Mouse (Mus musculus): ENCODE results near the gene Ldb2. TPM values are rescaled to one million over a fixed set of nuclear protein-coding genes. Genes with fewer than 3 reads are reported as not detected.

Gene Ldb2
- total and polyA plus RNA-seq, 3 experiments = not detected

DNA sequence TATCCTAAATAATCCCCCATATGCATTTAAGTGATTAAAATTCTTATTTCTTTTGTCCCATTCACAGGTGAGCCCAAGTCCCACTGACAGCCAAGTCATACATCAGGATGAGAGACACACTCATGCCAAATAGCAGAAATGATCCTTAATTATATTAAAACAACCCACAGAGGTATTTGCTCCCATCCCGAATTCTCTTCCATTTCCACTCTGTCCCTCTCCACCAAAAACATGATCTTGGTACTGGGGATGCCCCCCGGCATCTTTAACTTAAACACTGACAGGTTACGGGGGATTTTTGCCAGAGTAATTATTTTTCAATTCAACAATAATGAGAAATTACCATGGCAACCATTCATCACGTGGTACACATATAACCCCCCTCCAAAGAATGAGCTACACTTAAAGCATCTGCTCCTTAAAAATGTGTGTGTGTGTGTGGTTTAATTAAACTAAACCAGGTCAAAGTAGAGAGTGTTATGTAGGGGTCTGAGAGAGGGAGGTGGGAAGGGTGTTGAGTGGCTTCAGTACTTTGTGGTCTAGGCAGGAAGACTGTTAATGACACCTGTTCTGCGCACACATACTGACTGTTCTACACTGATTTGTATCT lies 123.2 kb downstream of the Ldb2 start:
- no peak for DNase-seq (ENCODE audit: low read depth, low spot score)
- Histone ChIP-seq H3K9ac (ENCODE audit: control insufficient read depth, low read depth, low read length, poor library complexity, severe bottlenecking) (no peak overlapping the region), H3K9me3 (replicated peaks; ENCODE audit: insufficient read depth, low read length) (no peaks in the 10 kb centered on the region), H3K27ac (ENCODE audit: control insufficient read depth, low read depth, low read length) (no peak overlapping the region), H3K36me3 (ENCODE audit: control insufficient read depth in 1 of 2, insufficient read depth in 2 of 2, low read length in 2 of 2) (no peaks in the 10 kb centered on the region), H3K4me3 (ENCODE audit: control insufficient read depth in 1 of 2, insufficient read depth in 1 of 2, low read depth in 2 of 2, low read length in 2 of 2) (no peak overlapping the region), H3K27me3 (ENCODE audit: control insufficient read depth in 1 of 2, insufficient read depth in 2 of 2, low read length in 2 of 2) (no peaks in the 10 kb centered on the region), H3K79me2 (ENCODE audit: control insufficient read depth, insufficient read depth, low read length, poor library complexity) (no peaks in the 10 kb centered on the region), H3K4me1 (ENCODE audit: control insufficient read depth in 1 of 2, insufficient read depth in 2 of 2, low read length in 2 of 2) (no peaks in the 10 kb centered on the region)
- TF ChIP-seq TAL1 (IDR thresholded peaks at IDR 0.05; ENCODE audit: low read length) (no peak), E2F4 (IDR thresholded peaks at IDR 0.05; ENCODE audit: borderline replicate concordance, low read depth, low read length) (no peak), POLR2A (IDR thresholded peaks at IDR 0.05; ENCODE audit: control insufficient read depth in 1 of 2, insufficient read depth in 1 of 2, low read depth in 1 of 2, low read length in 2 of 2, poor library complexity in 1 of 2) (no peak), ZNF384 (IDR thresholded peaks at IDR 0.05; ENCODE audit: low read depth, low read length) (no peak), ETS1 (IDR thresholded peaks at IDR 0.05; ENCODE audit: low read depth, low read length) (no peak), ELF1 (IDR thresholded peaks at IDR 0.05; ENCODE audit: low read depth, low read length) (no peak), CTCF (IDR thresholded peaks at IDR 0.05 in 2 of 3, conservative IDR thresholded peaks at IDR 0.05 in 1 of 3; ENCODE audit: control insufficient read depth in 1 of 3, insufficient read depth in 1 of 3, low read depth in 2 of 3, low read length in 3 of 3, poor library complexity in 1 of 3, severe bottlenecking in 1 of 3) (no peak), BHLHE40 (IDR thresholded peaks at IDR 0.05; ENCODE audit: borderline replicate concordance, low read depth, low read length) (no peak), NELFE (IDR thresholded peaks at IDR 0.05; ENCODE audit: low read depth, low read length) (no peak), SMC3 (IDR thresholded peaks at IDR 0.05; ENCODE audit: low read depth, low read length) (no peak), RAD21 (IDR thresholded peaks at IDR 0.05; ENCODE audit: low read depth, low read length) (no peak), CHD1 (IDR thresholded peaks at IDR 0.05; ENCODE audit: low read depth, low read length) (no peak), ZC3H11A (IDR thresholded peaks at IDR 0.05; ENCODE audit: low read depth, low read length) (no peak), USF2 (IDR thresholded peaks at IDR 0.05; ENCODE audit: borderline replicate concordance in 1 of 2, insufficient read depth in 1 of 2, low read depth in 1 of 2, low read length in 2 of 2) (no peak), POLR2AphosphoS5 (IDR thresholded peaks at IDR 0.05; ENCODE audit: borderline replicate concordance, low read depth, low read length) (no peak), MYC (IDR thresholded peaks at IDR 0.05; ENCODE audit: low read depth, low read length) (no peak), MAFK (IDR thresholded peaks at IDR 0.05; ENCODE audit: borderline replicate concordance, low read depth, low read length) (no peak), MAX (IDR thresholded peaks at IDR 0.05; ENCODE audit: low read length) (no peak), MEF2A (IDR thresholded peaks at IDR 0.05; ENCODE audit: extremely low read depth, insufficient replicate concordance, low read depth, low read length, poor library complexity, severe bottlenecking) (no peak)

DNA sequence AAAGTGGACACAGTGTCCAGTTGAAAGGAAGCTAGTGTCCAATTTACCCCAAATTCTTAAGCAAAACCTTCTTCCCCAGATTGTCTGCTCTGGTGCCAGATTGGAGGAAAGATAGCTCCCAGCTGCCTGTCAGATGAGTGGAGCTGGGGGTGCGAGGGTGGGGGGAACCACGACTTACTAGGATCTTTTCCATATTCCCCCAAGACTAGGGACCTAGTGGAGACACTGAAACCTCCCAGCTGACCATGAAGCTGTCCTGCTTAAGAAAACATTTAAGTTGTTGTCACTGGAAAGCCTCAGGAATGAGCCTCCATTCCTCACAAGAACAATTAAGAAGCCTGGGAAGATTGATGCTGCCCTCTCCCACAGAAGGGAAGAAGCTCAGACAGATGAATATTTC lies 129.1 kb downstream of the Ldb2 start:
- Histone ChIP-seq H3K4me3 (ENCODE audit: control insufficient read depth in 1 of 2, insufficient read depth in 1 of 2, low read depth in 2 of 2, low read length in 2 of 2) (no peak overlapping the region), H3K9me3 (replicated peaks; ENCODE audit: insufficient read depth, low read length) (no peaks in the 10 kb centered on the region), H3K9ac (ENCODE audit: control insufficient read depth, low read depth, low read length, poor library complexity, severe bottlenecking) (no peak overlapping the region), H3K27ac (ENCODE audit: control insufficient read depth, low read depth, low read length) (no peak overlapping the region), H3K79me2 (ENCODE audit: control insufficient read depth, insufficient read depth, low read length, poor library complexity) (no peaks in the 10 kb centered on the region), H3K36me3 (ENCODE audit: control insufficient read depth in 1 of 2, insufficient read depth in 2 of 2, low read length in 2 of 2) (no peaks in the 10 kb centered on the region), H3K4me1 (ENCODE audit: control insufficient read depth in 1 of 2, insufficient read depth in 2 of 2, low read length in 2 of 2) (no peaks in the 10 kb centered on the region), H3K27me3 (ENCODE audit: control insufficient read depth in 1 of 2, insufficient read depth in 2 of 2, low read length in 2 of 2) (no peaks in the 10 kb centered on the region)
- DNase-seq (ENCODE audit: low read depth, low spot score) = no peak
- TF ChIP-seq KAT2A (conservative IDR thresholded peaks at IDR 0.05; ENCODE audit: low read depth, low read length) (no peak), RAD21 (IDR thresholded peaks at IDR 0.05; ENCODE audit: low read depth, low read length) (no peak)
